Mouse (Mus musculus): Measurements from ENCODE around the gene Rerg.

Rerg gene

DNA sequence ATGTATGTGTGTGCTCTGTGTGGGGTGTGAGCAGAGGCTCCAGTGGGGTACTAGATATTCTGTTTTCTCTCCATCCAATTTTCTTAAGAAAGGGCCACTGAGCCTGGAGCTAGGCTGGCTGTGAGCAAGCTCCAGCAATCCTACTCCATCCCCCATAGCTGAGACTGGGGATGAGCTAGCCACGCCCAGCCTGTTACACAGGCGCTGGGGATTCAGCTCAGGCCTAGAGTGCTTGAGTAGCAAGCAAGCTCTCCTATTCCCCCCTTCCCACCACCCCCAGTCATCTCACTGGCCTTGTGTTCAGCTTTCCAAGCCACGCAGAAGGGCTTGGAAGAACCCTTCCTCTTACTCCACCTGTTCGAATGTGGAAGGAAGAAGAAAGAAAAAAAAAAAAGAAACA lies 7.2 kb downstream of the Rerg start:
- DNase-seq (ENCODE audit: low spot score in 2 of 2) = no peak

DNA sequence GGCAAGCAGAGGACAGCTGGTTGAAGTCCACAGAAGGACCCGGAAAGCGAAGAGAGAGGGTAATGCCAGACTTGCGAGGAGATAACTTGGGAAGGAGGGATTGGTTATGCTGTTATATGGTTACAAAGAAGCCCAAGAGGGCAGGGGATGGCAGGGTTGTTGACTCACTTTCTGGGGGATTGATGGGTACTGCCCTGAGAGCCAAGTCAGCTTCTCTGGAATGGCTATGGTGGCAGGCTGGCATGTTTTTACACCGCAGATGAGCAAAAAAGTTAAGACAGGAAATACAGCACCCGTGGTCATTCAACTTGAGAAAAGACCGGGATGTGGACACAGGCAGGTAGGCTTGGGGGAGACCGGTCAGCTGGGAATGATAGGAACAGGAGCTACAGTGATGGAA lies 7.8 kb downstream of the Rerg start:
- DNase-seq (ENCODE audit: low spot score in 2 of 2) = no peak

DNA sequence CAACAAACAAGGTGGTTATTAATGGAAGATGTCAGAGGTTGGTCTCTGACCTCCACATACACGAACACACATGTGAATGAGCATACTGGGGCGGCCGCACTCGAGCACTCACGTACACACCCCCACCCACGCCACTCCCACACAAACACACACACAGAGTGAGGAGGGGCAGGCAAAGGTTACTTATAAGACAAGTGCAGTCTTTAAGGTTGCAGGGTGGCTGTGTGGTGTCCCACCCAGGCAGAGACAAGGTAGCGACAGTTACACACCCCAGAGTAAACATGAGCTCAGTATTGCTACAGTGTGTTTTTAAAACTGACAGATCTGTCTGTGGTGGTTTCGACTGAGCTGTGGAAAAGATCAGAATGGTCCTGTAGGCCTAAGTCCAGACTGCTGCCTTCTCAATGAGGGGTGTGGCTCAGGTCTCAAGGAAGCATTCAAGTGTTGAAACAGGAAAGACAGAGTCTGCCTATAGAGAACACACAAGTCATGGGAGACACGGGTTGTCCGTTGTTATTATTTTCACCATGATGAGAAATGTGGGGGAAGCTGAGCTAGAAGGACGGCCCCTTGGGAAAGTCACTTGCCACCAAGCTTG lies 8.7 kb downstream of the Rerg start:
- DNase-seq (ENCODE audit: low spot score in 2 of 2) = no peak

DNA sequence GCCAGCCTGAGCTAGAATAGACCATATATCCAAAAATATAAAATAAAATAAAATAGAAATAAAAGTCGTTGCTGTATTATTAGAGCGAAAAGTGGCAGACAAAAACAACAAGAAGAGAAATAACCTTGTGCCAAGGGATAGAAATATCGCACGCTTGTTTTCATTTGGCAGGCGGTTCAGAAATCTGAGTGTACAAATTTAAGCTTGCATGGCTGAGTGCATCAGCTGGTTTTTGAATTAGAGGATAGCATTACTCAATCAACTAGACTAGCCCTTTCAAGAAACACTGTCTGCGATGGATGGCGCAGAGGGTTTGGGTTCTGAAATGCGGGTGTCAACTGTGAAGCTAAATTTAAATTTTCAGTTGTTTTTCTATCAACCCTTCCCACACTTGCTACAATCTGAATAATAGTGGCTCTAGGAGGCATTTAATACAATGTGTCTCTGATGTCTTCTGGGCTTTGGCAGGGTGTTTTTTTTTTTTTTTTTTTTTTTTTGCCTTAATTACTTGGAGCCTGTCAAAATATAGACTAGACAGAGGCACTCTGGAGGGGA lies 10.8 kb downstream of the Rerg start:
- no peak for DNase-seq (ENCODE audit: low spot score in 2 of 2)

DNA sequence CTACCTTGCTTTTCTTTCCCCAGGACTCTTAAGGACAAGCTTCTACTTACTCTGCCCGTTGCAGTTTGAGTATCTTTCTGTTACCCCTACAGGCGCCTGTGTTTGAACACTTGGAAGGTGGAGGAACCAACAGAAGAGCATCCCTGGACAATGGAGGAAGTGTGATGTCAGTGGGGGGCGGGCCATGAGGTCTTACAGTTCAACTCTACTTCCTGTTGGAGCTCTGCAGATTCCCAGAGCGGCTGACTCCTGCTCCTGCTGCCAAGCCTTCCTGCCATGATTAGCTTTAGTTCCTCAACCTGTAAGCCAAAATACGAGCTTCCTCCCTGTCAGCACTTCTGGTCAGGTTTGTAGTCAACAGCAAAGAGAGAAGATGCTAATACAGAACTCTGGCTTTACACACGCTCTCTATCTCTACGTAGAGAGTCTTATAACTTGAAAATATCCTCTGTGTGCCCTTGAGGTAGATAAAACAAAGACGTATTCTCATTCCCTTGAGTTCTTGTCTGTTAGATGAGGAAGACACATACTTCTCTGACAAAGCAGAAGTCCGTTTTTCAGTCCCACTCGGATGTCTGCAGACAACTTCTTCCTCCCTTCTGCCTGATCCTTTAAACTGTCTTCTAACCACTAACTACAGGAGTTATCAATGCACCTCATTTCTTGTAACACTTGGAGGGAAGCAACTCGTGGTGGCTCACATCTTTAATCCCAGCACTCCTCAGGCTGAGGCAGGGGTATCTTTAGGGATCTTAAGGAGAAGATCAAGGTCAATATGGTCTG lies 13.7 kb downstream of the Rerg start:
- DNase-seq (ENCODE audit: low spot score in 2 of 2) = no peak

DNA sequence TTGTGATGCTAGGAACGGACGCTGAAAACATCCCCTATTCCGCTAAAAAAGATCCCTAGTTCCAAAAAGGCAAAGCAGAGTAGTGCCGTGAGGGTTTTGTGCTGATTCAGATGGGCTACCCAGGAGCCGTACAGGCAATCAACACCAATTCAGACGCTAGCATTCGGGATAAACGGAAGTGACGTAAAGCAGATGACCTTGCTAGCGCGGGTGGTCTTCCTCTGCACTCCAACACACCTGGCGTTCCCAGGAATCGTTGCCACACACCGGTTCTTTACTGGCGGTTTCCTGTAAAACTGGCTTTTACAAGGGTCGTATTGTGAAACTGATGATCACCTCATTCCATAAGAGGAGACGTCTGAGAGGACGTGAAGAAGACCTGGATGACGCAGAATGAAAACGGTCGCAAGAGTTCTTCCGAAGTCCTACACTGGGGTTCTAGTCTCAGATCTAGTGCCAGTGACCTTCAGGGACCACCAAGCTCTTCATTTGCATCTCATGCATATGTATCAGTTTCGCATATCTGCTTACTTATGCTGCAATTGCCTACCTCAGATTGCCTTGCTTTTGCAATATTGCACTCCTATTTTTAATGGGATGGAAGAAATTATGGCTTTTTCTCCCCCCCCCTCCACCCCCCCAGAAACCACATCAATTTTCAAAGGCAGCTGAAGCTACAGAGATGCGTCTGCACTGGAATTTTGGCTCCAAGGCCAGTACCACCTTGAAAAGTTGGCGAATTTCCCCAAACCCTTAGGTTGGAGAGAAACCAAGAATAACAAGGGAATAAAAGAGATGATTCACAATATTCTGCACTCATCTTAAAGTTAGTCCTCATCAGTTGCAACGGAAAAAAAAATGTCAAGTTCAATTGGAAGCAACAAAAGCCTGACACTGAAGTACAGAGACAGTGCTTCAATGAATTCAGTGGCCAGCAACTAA lies 14.8 kb downstream of the Rerg start:
- no peak for DNase-seq (ENCODE audit: low spot score in 2 of 2)

DNA sequence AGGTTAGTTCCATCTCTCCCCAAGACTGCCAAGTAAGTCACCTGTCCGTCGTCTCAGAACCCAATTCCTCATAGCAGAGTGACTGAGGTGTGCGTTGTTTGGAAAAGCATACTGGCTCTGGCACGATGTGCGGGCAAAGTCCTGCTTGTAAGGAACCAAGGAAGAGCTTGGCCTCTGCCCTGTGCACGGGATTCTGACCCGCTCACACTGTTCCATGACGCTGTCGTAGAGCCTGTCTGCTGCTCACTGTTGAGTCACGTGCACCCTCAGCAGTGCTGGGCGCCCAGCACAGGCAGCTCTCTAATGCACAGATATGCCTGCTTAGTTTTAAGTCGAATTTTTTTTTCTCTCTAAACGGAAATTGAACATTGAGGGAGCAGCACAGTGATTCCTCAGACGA lies 17.3 kb downstream of the Rerg start:
- DNase-seq (ENCODE audit: low spot score in 2 of 2) = no peak

DNA sequence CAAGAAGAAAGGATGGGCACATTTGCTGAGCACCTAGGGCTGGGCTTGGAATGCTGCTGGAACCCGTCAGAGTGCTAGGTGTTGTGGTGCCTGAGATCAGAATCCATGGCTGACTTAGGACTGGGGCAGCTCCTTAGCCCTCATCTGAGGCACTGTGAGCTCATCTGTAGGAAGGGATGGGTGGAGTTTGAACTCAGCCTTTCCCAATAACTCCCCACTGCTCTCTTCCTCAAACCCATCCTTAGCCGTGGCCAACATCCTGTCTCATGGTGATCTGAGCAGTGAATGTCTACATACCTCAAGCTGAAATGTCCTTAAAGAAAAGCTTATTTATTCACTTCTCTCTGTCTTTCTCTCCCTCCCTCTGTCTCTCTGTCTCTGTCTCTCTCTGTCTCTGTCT lies 19.3 kb downstream of the Rerg start:
- DNase-seq (ENCODE audit: low spot score in 2 of 2) = no peak

DNA sequence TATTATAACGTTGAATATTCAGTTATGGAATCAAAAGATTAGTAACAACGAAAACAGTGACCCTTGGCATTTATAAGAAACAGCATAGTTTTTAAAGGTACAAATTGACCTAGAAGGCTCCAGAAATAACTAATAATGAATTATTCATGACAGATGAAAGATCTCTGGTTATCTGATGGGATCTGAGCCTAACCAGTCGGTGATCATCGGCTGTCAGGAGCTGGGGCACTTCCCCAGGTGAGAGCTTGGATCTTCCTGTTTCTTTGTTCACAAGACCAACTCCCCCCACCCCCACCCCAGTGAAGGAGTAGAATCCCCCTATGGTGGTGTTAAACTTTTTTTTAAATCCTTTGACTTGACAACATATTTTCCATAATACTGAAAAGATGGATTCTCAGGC lies 20.5 kb downstream of the Rerg start:
- no peak for DNase-seq (ENCODE audit: low spot score in 2 of 2)

DNA sequence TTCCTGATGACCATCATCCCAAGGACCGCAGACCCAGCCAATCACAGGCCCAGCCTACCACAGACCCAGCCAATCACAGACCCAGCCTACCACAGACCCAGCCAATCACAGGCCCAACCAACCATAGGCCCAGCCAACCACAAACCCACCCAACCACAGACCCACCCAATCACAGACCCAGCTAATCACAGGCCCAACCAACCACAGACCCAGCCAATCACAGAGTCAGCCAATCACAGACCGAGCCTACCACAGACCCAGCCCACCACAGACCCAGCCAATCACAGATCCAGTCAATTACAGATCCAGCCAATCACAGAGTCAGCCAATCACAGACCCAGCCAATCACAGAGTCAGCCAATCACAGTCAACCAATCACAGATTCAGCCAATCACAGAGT lies 23.4 kb downstream of the Rerg start:
- DNase-seq (ENCODE audit: low spot score in 2 of 2) = no peak

DNA sequence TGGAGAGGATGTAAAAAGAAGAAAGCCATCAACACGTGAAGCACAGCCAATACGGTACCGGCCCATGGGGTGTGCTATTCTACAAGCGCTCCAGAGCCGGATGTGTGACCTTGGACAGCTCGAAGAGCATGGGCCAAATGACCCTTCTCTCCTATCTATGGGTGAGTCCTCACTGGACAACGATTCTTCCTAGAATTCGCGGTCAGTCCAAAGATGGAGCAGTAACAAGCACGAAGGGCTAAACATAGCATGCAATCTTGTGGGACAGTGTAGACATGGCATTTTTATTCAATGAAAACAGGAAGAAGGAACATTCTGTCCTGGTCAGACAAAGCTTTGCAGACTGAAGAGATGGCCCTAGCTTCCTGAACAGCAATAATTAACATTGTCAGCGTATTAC lies 24.7 kb downstream of the Rerg start:
- DNase-seq (ENCODE audit: low spot score in 2 of 2) = no peak

DNA sequence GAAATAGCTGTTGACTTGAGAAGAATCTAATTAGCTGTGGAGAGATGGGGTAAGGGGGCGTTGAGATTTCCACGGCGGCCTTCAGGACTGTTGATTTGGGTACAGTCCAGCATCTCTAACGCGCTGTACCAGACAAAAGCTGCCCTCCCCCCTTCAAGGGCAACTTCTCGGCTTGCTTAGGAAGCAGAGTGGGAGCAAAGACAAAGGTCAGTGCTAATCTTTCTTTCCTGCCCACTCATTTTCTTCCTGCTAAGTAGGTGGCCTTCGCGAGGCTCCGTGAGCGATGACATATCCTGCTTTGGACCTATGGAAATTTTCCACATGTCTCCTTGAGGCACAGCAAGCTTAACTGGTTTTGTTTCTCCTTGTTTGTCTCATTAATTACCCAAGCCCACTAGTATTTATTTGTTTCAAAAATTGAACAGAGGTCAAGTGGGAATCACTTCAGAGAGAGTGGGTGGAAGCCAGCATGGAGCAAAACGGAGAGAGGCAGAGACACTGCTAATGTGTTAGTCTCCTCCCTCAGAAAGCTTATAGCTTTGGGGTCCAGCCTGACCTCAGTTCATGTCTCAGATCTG lies 25.2 kb downstream of the Rerg start:
- DNase-seq (ENCODE audit: low spot score in 2 of 2) = no peak

DNA sequence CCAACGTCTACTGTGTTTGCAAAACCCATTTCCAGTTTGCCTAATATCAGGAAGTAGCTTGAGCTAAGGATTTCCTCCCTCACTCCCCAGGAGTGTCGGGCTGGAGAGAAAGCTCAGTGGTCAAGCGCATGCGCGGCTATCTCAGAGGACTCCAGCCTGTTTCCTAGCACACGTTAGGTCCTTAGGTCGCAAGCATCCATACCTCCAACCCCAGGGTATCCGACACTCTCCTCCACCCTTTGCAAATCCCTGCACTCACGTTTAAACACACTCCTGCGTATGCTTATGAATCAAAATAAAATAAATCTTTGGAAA lies 25.8 kb downstream of the Rerg start:
- no peak for DNase-seq (ENCODE audit: low spot score in 2 of 2)

DNA sequence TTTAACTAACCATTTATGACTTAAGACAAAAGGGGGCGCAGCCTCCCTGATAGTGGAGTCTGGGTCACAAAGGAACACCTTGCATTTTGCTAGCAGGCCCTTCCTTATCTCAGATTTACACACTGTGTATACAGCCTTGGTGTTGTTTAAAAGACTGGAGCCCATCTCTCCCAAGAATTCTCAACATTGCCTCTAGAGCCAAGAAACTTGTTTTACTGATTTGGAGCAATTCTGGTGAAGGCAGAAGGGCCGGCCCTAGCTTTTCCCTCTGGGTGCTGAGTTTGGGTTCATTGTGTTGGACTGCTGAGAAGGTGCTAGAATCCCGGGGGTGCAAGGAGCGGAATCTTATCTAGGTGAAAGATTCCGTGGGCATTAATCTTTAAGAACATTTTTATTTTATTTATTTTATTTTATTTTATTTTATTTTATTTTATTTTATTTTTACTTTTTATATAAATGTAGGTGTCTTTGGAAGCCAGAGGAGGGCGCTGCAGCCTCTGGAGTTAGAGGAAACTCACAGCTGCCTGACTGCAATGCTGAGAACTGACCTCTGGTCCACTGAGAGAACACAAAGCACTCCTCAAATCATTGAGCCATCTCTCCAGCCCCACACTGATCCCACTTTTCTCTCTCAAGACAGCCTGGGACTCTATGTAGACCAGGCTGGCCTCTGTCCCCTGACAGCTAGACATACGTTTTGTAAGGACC lies 26.3 kb downstream of the Rerg start:
- no peak for DNase-seq (ENCODE audit: low spot score in 2 of 2)

DNA sequence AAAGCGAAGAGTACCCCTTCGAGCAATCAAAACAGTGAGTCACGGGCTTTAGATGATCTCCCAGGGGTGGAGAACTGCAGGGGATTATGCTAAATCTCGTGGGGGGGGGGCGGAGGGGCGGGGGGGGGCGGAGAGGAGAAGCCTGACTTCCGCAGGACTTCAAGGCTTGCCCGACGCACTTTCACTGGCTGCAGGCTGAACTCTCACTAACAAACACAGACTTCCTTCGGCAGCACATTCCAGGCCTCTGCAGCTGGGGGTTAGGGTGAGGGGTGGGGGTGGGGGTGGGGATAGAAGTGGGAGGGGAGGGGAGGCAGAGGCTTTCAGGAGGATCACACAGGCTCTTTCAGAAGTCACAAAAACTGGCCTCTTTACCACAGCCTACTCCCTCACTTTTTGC lies 27.5 kb downstream of the Rerg start:
- DNase-seq (ENCODE audit: low spot score in 2 of 2) = no peak

DNA sequence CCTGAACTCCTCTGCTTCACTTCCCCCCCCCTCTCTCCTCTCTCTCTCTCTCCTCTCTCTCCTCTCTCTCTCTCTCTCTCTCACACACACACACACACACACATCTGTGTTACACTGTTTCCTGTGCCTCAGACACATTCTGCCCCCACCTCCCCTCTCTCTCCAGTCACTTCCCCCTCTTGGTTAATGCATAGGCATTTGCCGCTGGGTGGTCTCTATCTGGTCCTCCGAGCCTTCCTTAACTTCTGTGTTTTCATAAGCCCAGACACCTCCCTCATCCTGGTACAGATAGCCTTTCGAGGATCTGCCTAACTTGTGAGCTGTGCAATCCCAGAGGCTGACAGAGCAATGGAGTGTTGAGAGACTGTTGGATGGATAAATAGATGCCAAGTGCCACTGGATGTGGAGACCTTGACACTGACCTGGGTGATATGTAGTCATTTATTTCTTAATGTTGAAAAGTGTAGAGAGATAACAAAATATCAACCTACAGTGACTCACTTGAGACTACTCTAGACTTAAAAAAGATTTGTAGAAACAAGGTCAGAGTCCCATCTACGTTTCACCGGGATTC lies 29.0 kb downstream of the Rerg start:
- no peak for DNase-seq (ENCODE audit: low spot score in 2 of 2)

DNA sequence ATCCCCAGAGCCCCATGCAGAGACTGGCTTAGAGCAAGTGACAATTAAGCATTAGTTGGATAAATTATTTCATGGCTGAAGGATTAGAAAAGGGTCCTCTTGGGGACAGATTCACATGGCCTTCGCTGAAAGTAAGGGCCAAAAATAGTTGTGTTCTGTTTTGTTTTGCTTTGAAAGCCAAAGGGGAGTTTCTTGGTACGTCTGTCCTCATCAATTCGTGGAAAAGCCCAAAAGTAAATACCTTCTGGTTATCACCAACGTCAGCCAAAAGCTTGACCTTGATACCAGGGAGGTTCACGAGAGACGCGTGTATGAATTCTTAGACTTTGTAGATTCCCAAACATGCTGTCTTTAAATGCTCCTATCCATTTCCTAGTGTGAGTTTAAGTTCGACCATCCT lies 31.5 kb downstream of the Rerg start:
- DNase-seq (ENCODE audit: low spot score in 2 of 2) = no peak

DNA sequence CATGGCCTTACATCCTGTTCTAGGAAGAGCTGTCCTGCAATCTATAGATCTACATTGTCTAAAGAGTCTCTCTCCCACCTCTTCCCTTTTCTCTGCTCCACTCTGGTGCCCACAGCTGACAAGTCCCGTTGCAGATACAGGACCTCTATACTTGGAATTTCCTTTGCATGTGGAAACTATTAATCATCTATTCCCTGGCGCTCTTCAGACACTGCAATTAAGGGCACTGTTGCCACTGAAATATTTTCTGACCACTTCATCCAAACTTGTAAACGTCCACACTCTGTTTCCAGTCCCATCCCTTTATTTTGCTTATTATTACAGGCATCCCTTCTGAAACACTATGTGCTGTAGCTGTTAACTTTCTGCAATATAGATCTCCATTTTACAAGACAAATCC lies 31.9 kb downstream of the Rerg start:
- DNase-seq (ENCODE audit: low spot score in 2 of 2) = no peak

DNA sequence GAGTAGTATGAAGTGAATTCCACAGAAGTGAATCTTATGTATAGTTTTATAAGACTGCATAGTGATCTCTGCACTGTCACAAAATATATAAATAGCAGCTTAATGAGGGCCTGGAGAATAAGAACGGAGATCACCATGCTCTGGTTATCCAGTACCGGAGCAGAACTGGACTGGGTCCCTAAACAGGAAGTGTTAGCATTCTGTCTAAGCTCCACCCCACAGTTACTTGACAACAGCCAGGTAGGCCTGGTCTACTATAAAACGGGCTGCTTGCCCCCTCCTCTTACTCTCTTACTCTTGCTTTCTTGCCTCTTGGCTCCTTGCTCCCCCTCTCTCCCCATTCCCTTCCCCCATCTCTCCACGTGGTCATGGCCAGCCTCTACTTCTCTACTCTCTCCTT lies 33.9 kb downstream of the Rerg start:
- DNase-seq (ENCODE audit: low spot score in 2 of 2) = no peak

DNA sequence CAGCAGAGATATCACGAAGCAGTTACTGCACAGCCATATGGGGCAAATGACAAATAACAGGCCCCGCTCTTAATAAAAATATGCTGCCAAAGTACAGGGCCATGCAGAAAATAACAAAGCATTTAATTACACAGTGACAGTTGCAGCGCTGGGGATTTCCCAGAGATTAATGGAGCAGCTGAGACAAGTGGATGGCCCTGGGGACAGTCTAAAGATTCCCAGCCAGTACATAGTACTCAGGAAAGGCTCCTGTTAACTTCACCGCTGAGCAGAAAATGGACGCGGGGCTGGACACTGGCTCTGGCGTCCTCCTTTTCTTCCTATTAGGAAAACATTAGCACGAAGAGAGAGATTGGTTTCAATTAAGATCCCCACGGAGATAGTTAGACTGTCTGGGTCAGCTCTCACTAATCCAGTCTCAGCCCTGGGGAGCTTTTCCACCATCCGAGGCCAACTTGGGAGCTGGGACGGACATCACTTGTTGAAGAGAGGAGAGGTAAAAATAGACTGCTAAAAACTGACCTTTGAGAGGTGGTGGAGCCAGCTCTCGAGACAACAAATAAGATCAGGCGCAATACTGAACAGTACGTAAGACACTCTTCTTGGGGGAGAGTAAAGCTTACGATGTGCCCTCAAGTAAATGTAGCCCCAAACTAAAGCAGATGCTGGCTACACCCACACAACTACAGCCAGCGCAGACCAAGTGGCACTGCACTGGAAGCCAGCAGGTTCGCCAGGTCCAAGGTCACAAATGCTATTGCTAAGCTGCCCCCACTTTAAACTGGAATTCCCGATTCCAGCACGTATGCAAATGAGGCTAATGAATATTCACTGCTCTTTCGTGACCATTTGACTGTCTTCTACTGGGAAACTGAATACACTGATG lies 34.5 kb downstream of the Rerg start:
- no peak for DNase-seq (ENCODE audit: low spot score in 2 of 2)
